In the genomic region with DNA sequence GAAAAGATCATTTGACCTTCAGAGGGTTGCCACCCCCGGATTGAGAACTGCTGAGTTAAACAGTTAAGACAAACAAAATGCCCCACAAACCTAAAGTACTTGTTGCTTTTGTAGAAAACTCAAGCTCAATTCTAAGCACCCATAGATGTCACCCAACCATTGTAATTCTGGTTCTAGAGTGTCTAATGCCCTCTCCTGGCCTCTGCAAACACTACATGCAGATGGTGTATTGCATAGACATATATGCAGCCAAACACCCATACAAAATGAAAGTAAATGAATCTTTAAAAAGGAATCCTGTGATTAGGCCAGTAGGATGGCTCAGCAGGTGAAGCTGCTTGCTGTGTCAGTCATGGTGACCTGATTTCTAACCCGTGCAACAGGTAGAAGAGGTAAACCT, we compare ENCODE assay signal across 8 mouse cellular contexts. TPM values are rescaled to one million over a fixed set of nuclear protein-coding genes. Genes with fewer than 3 reads are reported as not detected.
DNase-seq lines count a peak whose midpoint lies in the region; ATAC-seq and TF ChIP-seq lines count a peak whose summit lies in the region.

No protein-coding gene starts in this region.

- no peaks in the 10 kb centered on the region for H3K27me3 ChIP-seq in liver, embryonic 11.5 days (replicated peaks; ENCODE audit: control insufficient read depth, insufficient read depth, low read length)
- no peaks in the 10 kb centered on the region for H3K27me3 ChIP-seq in liver, embryonic 12.5 days (replicated peaks)
- no peaks in the 10 kb centered on the region for H3K27me3 ChIP-seq in stomach, postnatal 0 days (ENCODE audit: control insufficient read depth, insufficient read depth, low read length)

- no peak overlapping the region for H3K4me2 ChIP-seq in liver, embryonic 11.5 days
- H3K4me2 ChIP-seq in liver, embryonic 12.5 days, result no peak overlapping the region
- H3K4me2 ChIP-seq in stomach, postnatal 0 days (replicated peaks; ENCODE audit: low read depth), result no peak overlapping the region

- H3K9me3 ChIP-seq in liver, embryonic 11.5 days (ENCODE audit: control insufficient read depth, low read length), result no peaks in the 10 kb centered on the region
- no peaks in the 10 kb centered on the region for H3K9me3 ChIP-seq in liver, embryonic 12.5 days (replicated peaks)
- no peaks in the 10 kb centered on the region for H3K9me3 ChIP-seq in stomach, postnatal 0 days (ENCODE audit: control insufficient read depth, low read length)

- no peak for TF ChIP-seq EP300 in stomach, postnatal 0 days (optimal IDR thresholded peaks at IDR 0.05)

- peak; percentile 75 for TF ChIP-seq CTCF in stomach, postnatal 0 days (IDR thresholded peaks at IDR 0.05; ENCODE audit: low read depth)

- H3K4me3 ChIP-seq in liver, embryonic 11.5 days (ENCODE audit: low read depth, low read length), result no peak overlapping the region
- H3K4me3 ChIP-seq in liver, embryonic 12.5 days, result no peak overlapping the region
- H3K4me3 ChIP-seq in stomach, postnatal 0 days (ENCODE audit: low read depth, low read length), result no peak overlapping the region

- H3K27ac ChIP-seq in liver, embryonic 11.5 days (ENCODE audit: low read depth, low read length), result no peak overlapping the region
- H3K27ac ChIP-seq in liver, embryonic 12.5 days, result no peak overlapping the region
- H3K27ac ChIP-seq in stomach, postnatal 0 days (replicated peaks), result no peak overlapping the region

- peak; percentile 69; the same call in 1 of the 2 replicates for ATAC-seq in liver, embryonic 11.5 days (replicated peaks; ENCODE audit: low FRiP score)
- no peak for ATAC-seq in liver, embryonic 12.5 days
- ATAC-seq in inflammation-experienced regulatory T-cells, adult 6 months, result peak; percentile 88
- ATAC-seq in stomach, postnatal 0 days (ENCODE audit: low FRiP score, low TSS enrichment), result peak; percentile 65; the same call in 1 of the 2 replicates

- no peaks in the 10 kb centered on the region; the same call in 1 of the 2 replicates for H3K4me1 ChIP-seq in liver, embryonic 11.5 days (replicated peaks; ENCODE audit: control insufficient read depth, insufficient read depth, low read length)
- peaks cover 15% of the 10 kb centered on the region for H3K4me1 ChIP-seq in liver, embryonic 12.5 days
- H3K4me1 ChIP-seq in stomach, postnatal 0 days (replicated peaks; ENCODE audit: control insufficient read depth, insufficient read depth), result no peaks in the 10 kb centered on the region

- no peak overlapping the region for H3K9ac ChIP-seq in liver, embryonic 11.5 days (ENCODE audit: low read depth, low read length)
- no peak overlapping the region for H3K9ac ChIP-seq in liver, embryonic 12.5 days
- no peak overlapping the region for H3K9ac ChIP-seq in stomach, postnatal 0 days (ENCODE audit: low read length)

- DNase-seq in embryo, embryonic 10.5 days (ENCODE audit: low spot score), result peak; percentile 53
- no peak for DNase-seq in embryo, embryonic 10 days (ENCODE audit: low spot score)
- DNase-seq in liver, embryonic 11.5 days (ENCODE audit: low spot score), result no peak
- peak; percentile 46 for DNase-seq in stomach, postnatal 0 days (ENCODE audit: low spot score)
- DNase-seq in gastrocnemius, postnatal 4 days (ENCODE audit: low spot score in 2 of 2), result no peak
- no peak for DNase-seq in frontal cortex, postnatal 10 days (ENCODE audit: low spot score in 2 of 2)

- H3K36me3 ChIP-seq in liver, embryonic 11.5 days (ENCODE audit: control insufficient read depth, insufficient read depth, low read length), result peaks cover 44% of the 10 kb centered on the region
- H3K36me3 ChIP-seq in liver, embryonic 12.5 days, result peaks cover 85% of the 10 kb centered on the region
- peaks cover 9% of the 10 kb centered on the region for H3K36me3 ChIP-seq in stomach, postnatal 0 days (ENCODE audit: control insufficient read depth, insufficient read depth, low read length)

- 84% methylated on average over 2 of the region's 2 CpGs for WGBS in liver, embryonic 11.5 days
- 76% methylated on average over 2 of the region's 2 CpGs for WGBS in liver, embryonic 12.5 days (ENCODE audit: insufficient replicate concordance)
- WGBS in stomach, postnatal 0 days, result 84% methylated on average over 2 of the region's 2 CpGs

RNA-seq across cellular contexts. Expression of gene Ivns1abp, which starts 8.6 kb away (rescaled TPM):
- 231 and 259 TPM in 2 replicates for polyA plus RNA-seq in liver, embryonic 11.5 days (2014; fragmentation: Nextera tagmentation; extraction: Ambion mirVana)
- 140 and 141 TPM in 2 replicates for polyA plus RNA-seq in liver, embryonic 12.5 days (2016; fragmentation: Nextera tagmentation; extraction: Ambion mirVana)
- 100 to 1,000 TPM; 119 to 141 (median 125) TPM for polyA plus RNA-seq in inflammation-experienced regulatory T-cells, adult 6 months (2017; shearing (Covaris generic))
- 92.8 and 97.5 TPM in 2 replicates for polyA plus RNA-seq in stomach, postnatal 0 days (2015; fragmentation: Nextera tagmentation; extraction: Ambion mirVana)
- total RNA-seq in gastrocnemius, postnatal 4 days (2021), result 100 to 1,000 TPM; 108 to 124 TPM

Comparison
In these comparisons a context has a peak if more than half of its experiments do, and no peak if none do; other contexts are left out.
1. DNase-seq: peak in embryo, embryonic 10.5 days (single experiment) and stomach, postnatal 0 days (single experiment); none in embryo, embryonic 10 days (single experiment), liver, embryonic 11.5 days (single experiment), gastrocnemius, postnatal 4 days (0 of 2) and frontal cortex, postnatal 10 days (0 of 2).